Mouse (Mus musculus): Measurements from ENCODE around the gene Gm20388. TPM values are rescaled to one million over a fixed set of nuclear protein-coding genes. Genes with fewer than 3 reads are reported as not detected.

Gene Gm20388
- polyA plus RNA-seq, 1 experiment: 18.7 TPM

DNA sequence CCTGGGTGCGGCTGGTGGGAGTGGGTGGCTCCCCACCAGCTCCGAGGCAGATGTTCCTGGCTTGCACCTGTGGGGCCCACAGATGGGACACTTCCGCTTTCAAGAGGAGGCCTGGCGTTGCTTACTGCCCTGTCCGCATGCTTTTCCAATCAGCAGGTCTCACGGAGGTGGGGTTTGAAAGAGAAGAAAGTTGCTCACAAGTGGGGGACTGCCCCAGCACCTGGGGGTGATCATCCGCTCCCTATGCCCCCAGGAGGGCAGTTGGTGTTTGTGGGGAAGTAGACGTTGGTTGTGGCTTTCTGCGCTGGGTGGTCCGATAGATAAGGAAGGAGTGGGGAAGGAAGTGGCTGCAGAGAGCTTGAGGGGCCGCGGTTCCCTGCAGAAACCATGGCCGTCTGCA is 2790.0 kb downstream of the Gm20388 start:
- Histone ChIP-seq H3K27ac (ENCODE audit: insufficient read depth, low read length) (no peak overlapping the region), H3K4me3 (replicated peaks; ENCODE audit: insufficient read depth, low read depth, low read length) (no peak overlapping the region), H3K4me1 (ENCODE audit: control insufficient read depth, insufficient read depth, low read length) (peaks cover 12% of the 10 kb centered on the region), H3K27me3 (ENCODE audit: control insufficient read depth, insufficient read depth, low read length) (no peaks in the 10 kb centered on the region)
- no peak for DNase-seq
- WGBS: 81% methylated on average over 13 of the region's 13 CpGs
- TF ChIP-seq POLR2A (IDR thresholded peaks at IDR 0.05; ENCODE audit: borderline replicate concordance, insufficient read depth, low read length): no peak
- no peak for TF ChIP-seq CTCF (IDR thresholded peaks at IDR 0.05; ENCODE audit: borderline replicate concordance, insufficient read depth, low read depth, low read length)

DNA sequence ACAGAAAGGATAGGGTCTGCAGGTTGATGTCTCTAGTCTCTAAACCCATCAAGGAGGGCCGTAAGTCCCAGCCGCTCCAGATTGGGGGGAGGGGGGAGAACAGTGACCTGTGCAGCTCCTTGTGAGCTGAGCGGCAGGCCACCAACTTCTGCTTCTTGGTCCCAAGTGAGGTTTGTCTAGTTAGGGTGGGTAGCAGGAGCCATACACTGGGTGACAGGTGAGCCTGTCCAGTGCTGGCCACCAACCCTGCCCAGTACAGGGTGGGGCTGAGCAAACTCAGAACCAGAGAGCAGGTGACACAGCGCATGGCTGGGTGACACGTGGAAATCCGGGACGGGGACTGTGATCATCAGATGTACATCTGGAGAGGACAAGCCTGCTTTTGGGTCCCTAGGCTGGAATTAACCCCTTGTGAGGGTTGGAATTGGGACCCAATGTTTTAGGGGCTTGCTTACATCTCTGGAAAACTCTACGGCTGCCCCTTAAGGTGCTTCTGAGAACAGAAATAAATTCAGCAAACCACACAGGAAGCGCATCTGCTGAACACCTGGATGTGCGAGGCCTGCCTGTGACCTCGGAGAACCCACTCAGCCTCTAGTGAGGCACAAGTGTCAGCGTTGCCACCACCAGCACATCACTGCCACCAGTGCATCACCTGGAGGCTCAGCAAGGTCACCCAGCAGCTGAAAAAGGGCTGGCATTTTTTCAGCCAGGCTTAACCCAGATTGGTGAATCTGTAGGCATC is 2791.0 kb downstream of the Gm20388 start:
- 88% methylated on average over 12 of the region's 12 CpGs for WGBS
- DNase-seq: no peak
- no peaks in the 10 kb centered on the region for H3K27me3 ChIP-seq (ENCODE audit: control insufficient read depth, insufficient read depth, low read length)
- no peak overlapping the region for H3K27ac ChIP-seq (ENCODE audit: insufficient read depth, low read length)
- TF ChIP-seq CTCF (IDR thresholded peaks at IDR 0.05; ENCODE audit: borderline replicate concordance, insufficient read depth, low read depth, low read length) (no peak), POLR2A (IDR thresholded peaks at IDR 0.05; ENCODE audit: borderline replicate concordance, insufficient read depth, low read length) (no peak)
- peaks cover 12% of the 10 kb centered on the region for H3K4me1 ChIP-seq (ENCODE audit: control insufficient read depth, insufficient read depth, low read length)
- H3K4me3 ChIP-seq (replicated peaks; ENCODE audit: insufficient read depth, low read depth, low read length): no peak overlapping the region

DNA sequence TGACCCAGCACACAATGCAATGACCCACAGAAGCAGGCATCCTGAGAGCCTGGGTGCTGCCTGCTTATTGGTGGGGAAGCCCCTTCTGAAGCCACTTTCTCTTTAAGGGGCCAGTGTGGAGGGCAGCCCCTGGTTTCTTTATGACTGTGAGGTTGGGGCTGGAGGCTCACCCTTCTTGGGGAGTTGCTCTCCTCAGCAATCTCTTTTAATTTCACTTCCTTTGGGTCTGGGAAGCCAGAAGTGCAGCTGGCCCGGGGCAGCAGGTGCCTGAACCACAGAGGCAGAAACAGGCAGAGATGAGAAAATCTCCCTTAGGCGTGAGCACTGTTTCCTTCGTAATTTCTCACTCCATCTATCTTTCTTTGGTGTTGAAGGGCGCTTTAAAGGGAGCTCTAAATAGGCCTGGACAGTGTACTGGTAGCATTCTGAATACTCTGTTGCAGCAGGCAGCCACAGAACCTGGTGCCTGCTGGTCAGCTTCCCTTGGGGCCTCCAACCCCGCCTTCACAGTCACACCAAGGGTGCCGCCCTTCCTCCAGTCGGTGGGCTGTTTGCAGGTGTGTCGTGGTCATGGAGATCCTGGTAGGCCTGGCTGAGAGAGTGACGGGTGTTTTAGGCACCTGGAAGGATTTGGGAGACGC is 2791.8 kb downstream of the Gm20388 start:
- no peak for DNase-seq
- no peak for TF ChIP-seq POLR2A (IDR thresholded peaks at IDR 0.05; ENCODE audit: borderline replicate concordance, insufficient read depth, low read length)
- TF ChIP-seq CTCF (IDR thresholded peaks at IDR 0.05; ENCODE audit: borderline replicate concordance, insufficient read depth, low read depth, low read length): no peak
- Histone ChIP-seq H3K4me3 (replicated peaks; ENCODE audit: insufficient read depth, low read depth, low read length) (no peak overlapping the region), H3K4me1 (ENCODE audit: control insufficient read depth, insufficient read depth, low read length) (peaks cover 12% of the 10 kb centered on the region), H3K27me3 (ENCODE audit: control insufficient read depth, insufficient read depth, low read length) (no peaks in the 10 kb centered on the region), H3K27ac (ENCODE audit: insufficient read depth, low read length) (no peak overlapping the region)
- WGBS: 66% methylated on average over 10 of the region's 10 CpGs

DNA sequence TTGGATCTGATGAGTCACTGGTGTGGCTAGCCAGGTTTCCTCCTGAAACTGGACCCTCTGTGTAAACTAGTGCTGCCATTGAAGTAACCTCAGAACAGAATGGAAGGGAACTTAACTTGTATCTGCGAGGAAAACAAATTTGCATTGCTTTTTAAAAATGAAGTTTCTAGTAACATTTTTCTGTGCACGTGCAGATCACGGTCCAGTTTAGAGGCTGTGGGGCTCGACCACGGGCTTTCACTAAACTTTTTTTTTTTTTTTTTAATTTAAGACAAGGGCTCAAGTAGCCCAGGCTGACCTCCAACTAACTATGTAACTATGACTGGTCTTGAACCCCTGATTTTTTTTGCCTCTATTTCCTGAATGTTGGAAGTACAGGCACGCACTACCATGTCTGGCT is 2792.3 kb downstream of the Gm20388 start:
- no peak overlapping the region for H3K4me3 ChIP-seq (replicated peaks; ENCODE audit: insufficient read depth, low read depth, low read length)
- TF ChIP-seq CTCF (IDR thresholded peaks at IDR 0.05; ENCODE audit: borderline replicate concordance, insufficient read depth, low read depth, low read length) (no peak), POLR2A (IDR thresholded peaks at IDR 0.05; ENCODE audit: borderline replicate concordance, insufficient read depth, low read length) (no peak)
- peaks cover 12% of the 10 kb centered on the region for H3K4me1 ChIP-seq (ENCODE audit: control insufficient read depth, insufficient read depth, low read length)
- no peaks in the 10 kb centered on the region for H3K27me3 ChIP-seq (ENCODE audit: control insufficient read depth, insufficient read depth, low read length)
- 92% methylated on average over 6 of the region's 6 CpGs for WGBS
- no peak for DNase-seq
- no peak overlapping the region for H3K27ac ChIP-seq (ENCODE audit: insufficient read depth, low read length)

DNA sequence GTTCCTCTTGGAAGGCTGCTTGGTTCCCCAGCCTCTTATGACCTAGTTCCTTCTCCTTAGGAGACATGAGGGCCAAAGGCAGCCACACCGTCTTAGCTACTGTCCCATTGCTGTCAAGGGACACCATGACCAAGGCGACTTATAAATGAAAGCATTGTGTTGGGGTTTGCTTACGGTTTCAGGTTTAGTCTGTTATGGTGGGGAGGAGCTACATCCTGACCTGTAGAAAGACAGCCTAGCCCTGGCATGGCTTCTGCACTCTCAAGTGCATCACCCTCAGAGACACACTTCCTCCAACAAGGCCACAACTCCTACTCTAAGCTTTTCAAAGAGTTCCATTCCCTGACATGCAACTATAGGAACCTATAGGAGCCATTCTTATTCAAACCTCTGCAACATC is 2794.0 kb downstream of the Gm20388 start:
- WGBS: 82% methylated on average over 3 of the region's 3 CpGs
- Histone ChIP-seq H3K27ac (ENCODE audit: insufficient read depth, low read length) (no peak overlapping the region), H3K4me3 (replicated peaks; ENCODE audit: insufficient read depth, low read depth, low read length) (no peak overlapping the region), H3K4me1 (ENCODE audit: control insufficient read depth, insufficient read depth, low read length) (peaks cover 5% of the 10 kb centered on the region), H3K27me3 (ENCODE audit: control insufficient read depth, insufficient read depth, low read length) (no peaks in the 10 kb centered on the region)
- DNase-seq: no peak
- TF ChIP-seq POLR2A (IDR thresholded peaks at IDR 0.05; ENCODE audit: borderline replicate concordance, insufficient read depth, low read length) (no peak), CTCF (IDR thresholded peaks at IDR 0.05; ENCODE audit: borderline replicate concordance, insufficient read depth, low read depth, low read length) (no peak)

DNA sequence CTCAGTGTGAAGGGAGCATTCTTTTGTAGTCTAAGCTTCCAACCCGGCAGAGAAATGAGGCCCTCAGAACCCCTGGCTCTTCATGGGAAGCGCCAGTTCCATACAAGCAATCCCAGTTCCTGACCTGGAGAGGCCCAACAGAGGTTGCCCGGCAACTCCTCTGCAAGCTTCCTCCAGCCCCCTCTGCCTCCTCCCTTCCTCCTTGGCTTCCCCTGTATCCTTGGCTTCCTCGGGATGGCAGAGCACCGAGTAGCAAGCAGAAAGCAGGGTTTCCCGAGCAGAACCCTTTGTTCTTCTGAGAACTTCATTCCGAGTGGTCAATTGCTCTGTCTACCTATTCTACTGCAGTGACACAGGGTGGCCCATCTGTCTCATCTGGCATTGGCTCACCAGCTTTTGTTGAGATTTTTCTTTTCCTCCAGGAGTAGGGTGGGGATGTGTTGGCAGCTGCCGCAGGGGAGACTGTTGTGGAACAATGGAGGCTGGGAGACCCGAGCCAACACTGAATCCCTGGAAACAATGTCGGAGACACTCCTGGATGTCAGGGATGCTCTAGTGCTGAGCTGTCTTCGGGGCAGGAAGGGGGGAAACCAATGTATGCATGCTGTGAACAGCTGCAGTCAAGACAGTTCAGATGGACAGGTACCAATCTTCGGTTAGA is 2795.4 kb downstream of the Gm20388 start:
- H3K27ac ChIP-seq (ENCODE audit: insufficient read depth, low read length): no peak overlapping the region
- no peak overlapping the region for H3K4me3 ChIP-seq (replicated peaks; ENCODE audit: insufficient read depth, low read depth, low read length)
- H3K4me1 ChIP-seq (ENCODE audit: control insufficient read depth, insufficient read depth, low read length): peaks cover 15% of the 10 kb centered on the region
- 43% methylated on average over 12 of the region's 12 CpGs for WGBS
- TF ChIP-seq POLR2A (IDR thresholded peaks at IDR 0.05; ENCODE audit: borderline replicate concordance, insufficient read depth, low read length) (no peak), CTCF (IDR thresholded peaks at IDR 0.05; ENCODE audit: borderline replicate concordance, insufficient read depth, low read depth, low read length) (no peak)
- no peaks in the 10 kb centered on the region for H3K27me3 ChIP-seq (ENCODE audit: control insufficient read depth, insufficient read depth, low read length)
- no peak for DNase-seq

DNA sequence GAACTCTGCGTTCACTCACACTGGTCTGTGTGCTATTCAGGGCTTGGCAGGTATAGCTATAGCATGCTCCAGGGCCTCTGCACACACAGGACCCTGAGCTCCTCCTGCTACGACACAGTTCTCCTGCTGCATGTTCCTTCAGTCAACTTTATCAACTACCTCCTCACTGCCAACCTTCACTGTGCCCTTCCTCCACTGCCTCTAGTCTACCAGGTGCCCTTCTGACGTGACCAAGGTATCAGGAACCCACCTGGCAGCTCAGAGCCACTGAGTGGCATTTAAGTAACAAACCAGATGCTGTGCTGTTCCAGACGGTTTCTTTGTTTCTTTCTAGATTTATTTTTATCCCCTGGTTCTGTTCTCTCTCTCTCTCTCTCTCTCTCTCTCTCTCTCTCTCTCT is 2796.5 kb downstream of the Gm20388 start:
- Histone ChIP-seq H3K4me3 (replicated peaks; ENCODE audit: insufficient read depth, low read depth, low read length) (no peak overlapping the region), H3K4me1 (ENCODE audit: control insufficient read depth, insufficient read depth, low read length) (peaks cover 15% of the 10 kb centered on the region), H3K27ac (ENCODE audit: insufficient read depth, low read length) (no peak overlapping the region), H3K27me3 (ENCODE audit: control insufficient read depth, insufficient read depth, low read length) (no peaks in the 10 kb centered on the region)
- WGBS: 80% methylated on average over 4 of the region's 4 CpGs
- TF ChIP-seq POLR2A (IDR thresholded peaks at IDR 0.05; ENCODE audit: borderline replicate concordance, insufficient read depth, low read length): no peak
- DNase-seq: no peak
